Mouse (Mus musculus) retina, embryonic 14.5 days (tissue): Measurements from ENCODE around the gene Fign.

Experiments
- DNase-seq: peaks from one replicate; pipeline ENCODE4 v3.0.0-alpha.2; 2015; ENCODE audit warnings: low spot score

The Fign gene

GRCm38 (mm10) chr2:64059477-64059876 lies 38.4 kb downstream of the Fign start:
- DNase-seq = no peak

DNA sequence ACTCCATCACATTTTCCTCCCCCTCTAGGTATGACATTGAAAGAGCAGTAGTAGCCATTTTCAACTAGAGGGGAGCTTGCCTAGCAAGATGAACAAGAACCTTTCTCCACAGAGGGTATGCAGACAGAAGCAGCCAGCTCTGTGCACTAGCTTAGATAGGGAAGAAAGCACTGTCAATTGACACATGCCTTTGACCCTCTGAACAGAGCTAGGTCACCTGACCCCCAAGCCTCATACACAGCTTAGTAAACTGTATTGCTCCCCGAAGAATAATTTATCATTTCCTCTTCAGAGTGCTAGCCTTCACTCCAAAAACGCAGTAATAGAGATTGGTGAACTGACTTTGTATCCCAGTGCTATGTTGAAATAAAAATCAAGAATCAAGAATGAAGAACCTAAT lies 49.7 kb downstream of the Fign start:
- no peak for DNase-seq

DNA sequence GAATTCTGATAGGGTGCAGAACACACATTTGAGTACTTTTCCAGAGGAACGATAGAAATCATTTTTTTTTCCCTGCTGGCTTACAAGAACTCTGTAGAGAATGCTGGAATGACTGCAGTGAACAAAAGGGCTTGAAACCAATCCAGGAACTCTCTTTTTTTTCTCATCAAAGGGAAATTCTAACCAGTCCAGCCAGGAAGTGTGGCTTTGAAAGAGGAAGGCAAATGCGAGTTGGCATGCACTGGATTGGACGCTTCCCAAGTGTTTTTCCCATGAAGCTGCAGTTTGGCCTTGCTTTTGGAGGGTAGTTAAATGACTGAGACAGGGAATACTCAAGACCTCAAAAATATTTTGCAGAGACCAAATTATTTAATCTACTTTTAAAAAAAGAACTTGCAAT lies 54.7 kb downstream of the Fign start:
- no peak for DNase-seq

- DNase-seq = no peak
These were observed 62.4 kb downstream of the Fign start for GRCm38 (mm10) chr2:64035393-64035792.

DNA sequence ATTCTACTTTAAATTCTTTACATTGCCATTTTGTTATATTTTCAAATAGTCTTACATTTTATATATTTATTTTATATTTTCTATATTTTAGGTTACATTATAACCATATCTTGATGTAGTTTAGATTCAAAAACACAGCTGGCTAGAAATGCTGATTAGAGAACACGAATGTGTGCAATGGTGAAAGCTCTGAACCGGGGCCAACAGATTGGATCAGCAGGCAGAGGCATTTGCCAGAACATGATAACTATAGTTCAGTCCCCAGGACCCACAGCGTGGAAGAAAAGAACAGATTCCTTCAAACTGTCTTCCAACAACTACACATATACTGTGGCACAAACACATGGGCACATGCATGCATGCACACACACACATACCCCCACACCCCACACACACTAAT lies 64.0 kb downstream of the Fign start:
- DNase-seq = no peak

- peak; percentile 8 for DNase-seq
These were observed 71.9 kb downstream of the Fign start for GRCm38 (mm10) chr2:64025961-64026360.

- no peak for DNase-seq
These were observed 103.4 kb downstream of the Fign start for GRCm38 (mm10) chr2:63994304-63995023.

GRCm38 (mm10) chr2:63985426-63985825 lies 112.4 kb downstream of the Fign start:
- no peak for DNase-seq

DNA sequence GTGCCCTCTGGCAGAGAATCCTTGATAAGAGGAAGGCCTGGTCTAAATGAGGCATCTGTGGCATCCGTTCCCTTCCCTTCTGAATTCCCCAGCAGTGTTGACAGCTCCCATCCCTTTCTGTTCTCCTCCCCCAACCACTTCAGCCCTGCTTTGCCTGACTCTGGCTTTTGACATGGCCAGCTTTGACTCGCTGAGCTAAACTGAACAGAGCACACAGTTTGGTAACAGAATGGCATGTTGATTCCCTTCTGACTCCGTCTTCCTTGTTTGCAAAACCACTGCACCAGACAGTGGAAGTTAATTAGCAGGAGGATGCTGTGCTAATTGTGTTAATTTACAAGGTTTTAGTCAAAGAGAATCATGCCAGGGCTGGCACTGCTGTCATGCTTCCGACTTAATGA lies 115.5 kb downstream of the Fign start:
- peak; percentile 38 for DNase-seq

GRCm38 (mm10) chr2:63981449-63981848 lies 116.4 kb downstream of the Fign start:
- DNase-seq = no peak

DNA sequence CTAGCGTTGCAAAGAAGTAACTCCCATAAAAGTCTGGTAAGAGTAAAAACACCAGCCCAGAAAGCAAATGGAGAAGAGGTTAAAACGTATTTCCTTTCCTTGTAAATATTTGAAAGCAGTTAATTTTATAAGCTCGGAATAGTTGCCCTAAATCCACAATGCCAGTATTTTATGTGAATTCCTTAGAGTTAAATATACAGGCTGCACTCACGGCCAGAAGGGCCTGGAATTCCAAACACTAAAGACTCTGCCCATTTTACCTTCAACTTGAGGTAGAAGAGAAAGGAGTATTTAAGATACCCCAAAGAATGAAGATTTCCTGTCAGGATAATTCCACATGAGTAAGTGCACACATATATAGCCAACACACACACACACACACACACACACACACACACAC lies 128.2 kb downstream of the Fign start:
- no peak for DNase-seq

GRCm38 (mm10) chr2:63931041-63931440 lies 166.8 kb downstream of the Fign start:
- DNase-seq = no peak

GRCm38 (mm10) chr2:63926481-63927097 lies 171.2 kb downstream of the Fign start:
- peak; percentile 64 for DNase-seq

DNA sequence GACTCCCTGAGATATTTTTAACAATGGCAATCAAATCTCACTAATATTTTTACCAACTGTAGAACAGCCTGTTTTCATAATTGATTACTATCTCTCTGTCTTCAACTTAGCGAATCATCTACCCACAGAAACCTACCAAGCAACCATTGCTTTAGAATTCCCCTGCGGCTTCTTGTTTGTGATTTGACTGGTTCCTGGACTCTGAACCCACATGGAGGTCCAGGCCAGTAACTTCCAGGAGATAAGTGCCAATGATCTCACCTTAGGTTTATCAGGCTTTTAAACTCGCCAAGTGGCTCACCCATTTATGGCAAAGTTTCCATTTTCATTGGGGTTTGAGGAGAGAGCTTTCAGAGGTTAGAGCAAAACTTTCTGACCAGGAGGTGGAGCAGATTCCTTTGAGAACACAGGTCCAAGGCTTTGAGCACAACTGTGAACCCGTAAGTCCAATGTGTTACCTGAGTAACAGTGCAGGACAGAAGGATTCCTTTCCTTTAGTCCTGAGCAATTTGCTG lies 172.1 kb downstream of the Fign start:
- no peak for DNase-seq
